Mouse (Mus musculus) hindbrain, embryonic 16.5 days (tissue): ENCODE measurements around the gene Lamtor2. TPM values are rescaled to one million over a fixed set of nuclear protein-coding genes. Genes with fewer than 3 reads are reported as not detected.

Experiments
- ATAC-seq: fragments of 200-750 bp; cut with Nextera tagmentation; 2 replicates; pipeline ENCODE4 v1.8.0; 2017; ENCODE audit warnings: moderate TSS enrichment, moderate library complexity
- H3K27ac ChIP-seq: fragments of 300-500 bp; sonication (generic); 2 replicates; pipeline ENCODE4 v1.5.1; 2014; ENCODE audit warnings: low read depth, mild to moderate bottlenecking, control low read depth, low read length, moderate library complexity
- H3K27me3 ChIP-seq: fragments of 300-500 bp; sonication (generic); replicated peaks from 2 replicates; pipeline ENCODE4 v1.6.1; 2014; ENCODE audit warnings: low read length; ENCODE audit not compliant: control insufficient read depth, insufficient read depth
- H3K36me3 ChIP-seq: fragments of 300-500 bp; sonication (generic); 2 replicates; pipeline ENCODE4 v1.6.1; 2014; ENCODE audit warnings: mild to moderate bottlenecking, low read length, moderate library complexity, mixed read lengths; ENCODE audit not compliant: control insufficient read depth, insufficient read depth
- H3K4me1 ChIP-seq: fragments of 300-500 bp; sonication (generic); 2 replicates; pipeline ENCODE4 v1.6.1; 2014; ENCODE audit warnings: low read depth, low read length; ENCODE audit not compliant: control insufficient read depth, insufficient read depth
- H3K4me2 ChIP-seq: fragments of 300-500 bp; sonication (generic); 2 replicates; pipeline ENCODE4 v1.6.1; 2014; ENCODE audit warnings: mild to moderate bottlenecking, low read length, control low read depth, moderate library complexity
- H3K4me3 ChIP-seq: fragments of 300-500 bp; sonication (generic); 2 replicates; pipeline ENCODE4 v1.5.1; 2014; ENCODE audit warnings: mild to moderate bottlenecking, low read length, control low read depth, moderate library complexity
- H3K9ac ChIP-seq: fragments of 300-500 bp; sonication (generic); 2 replicates; pipeline ENCODE4 v1.6.1; 2014; ENCODE audit warnings: low read depth, mild to moderate bottlenecking, control low read depth, low read length, moderate library complexity
- H3K9me3 ChIP-seq: fragments of 300-500 bp; sonication (generic); 2 replicates; pipeline ENCODE4 v1.6.1; 2014; ENCODE audit warnings: mild to moderate bottlenecking, low read length, moderate library complexity; ENCODE audit not compliant: control insufficient read depth
- WGBS: fragments of 180-500 bp; shearing (Covaris S2); extraction: QIAGEN DNeasy Blood & Tissue Kit; methylation state at CpG from one replicate; pipeline ENCODE4 v1.1.7; 2014; 5-methylcytosine and 5-hydroxymethylcytosine counted together
- polyA plus RNA-seq: library from polyadenylated mRNA; unstranded; fragments of >200 nt; fragmentation: Nextera tagmentation; extraction: Ambion mirVana; gene quantifications from 2 replicates; pipeline ENCODE4 v1.2.1, GENCODE M21; 2015

Gene Lamtor2
- polyA plus RNA-seq, 1 experiment from 2014 or later: 218 TPM

DNA sequence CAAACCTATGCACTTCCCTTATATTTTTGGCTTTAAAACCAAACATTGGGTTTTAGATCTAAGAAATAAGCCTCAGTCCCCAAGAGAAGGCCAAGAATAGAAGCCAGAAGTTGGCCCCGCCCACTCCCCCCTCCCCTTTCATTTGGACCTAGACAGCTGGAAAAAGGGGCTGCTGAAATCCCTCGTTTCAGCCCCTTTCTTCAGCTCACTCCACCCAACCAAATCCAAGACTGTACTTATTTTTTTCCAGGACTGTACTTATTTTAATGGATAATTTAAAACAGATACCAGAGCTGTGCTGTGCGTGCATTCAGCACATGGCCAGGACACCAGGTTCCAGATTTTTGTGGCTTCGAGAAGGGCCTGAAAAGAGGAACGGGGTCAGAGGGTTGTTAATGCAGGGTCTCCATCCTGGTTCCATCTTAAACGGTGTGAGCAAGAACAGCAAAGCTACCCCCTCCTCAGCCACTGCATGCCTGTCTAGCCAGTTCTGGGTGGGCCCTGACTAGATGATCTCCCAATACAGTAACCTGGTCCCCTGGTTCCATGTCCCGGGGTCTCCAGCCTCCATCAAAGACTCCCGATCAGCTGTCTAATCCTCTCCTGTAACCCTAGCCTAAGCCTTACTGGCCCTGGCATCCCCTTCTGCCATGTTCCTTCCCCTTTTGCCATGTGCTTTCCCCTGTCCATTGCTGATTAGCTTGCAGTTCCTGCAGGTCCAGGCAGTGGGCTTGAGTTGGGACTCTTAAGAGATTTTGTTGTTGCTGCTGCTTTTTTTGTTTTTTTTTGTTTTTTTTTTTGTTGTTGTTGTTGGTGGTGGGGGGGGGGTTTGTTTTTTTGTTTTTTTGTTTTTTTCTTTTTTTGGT, 48.8 kb downstream of the Lamtor2 start:
- WGBS: 46% methylated on average over 8 of the region's 8 CpGs
- H3K36me3 ChIP-seq: no peaks in the 10 kb centered on the region
- H3K4me2 ChIP-seq: no peak overlapping the region
- no peak for ATAC-seq
- H3K9me3 ChIP-seq: no peaks in the 10 kb centered on the region
- no peak overlapping the region for H3K4me3 ChIP-seq
- no peak overlapping the region; the same call in 1 of the 2 replicates for H3K27ac ChIP-seq
- H3K27me3 ChIP-seq: no peaks in the 10 kb centered on the region
- peaks cover 19% of the 10 kb centered on the region for H3K4me1 ChIP-seq
- H3K9ac ChIP-seq: no peak overlapping the region

DNA sequence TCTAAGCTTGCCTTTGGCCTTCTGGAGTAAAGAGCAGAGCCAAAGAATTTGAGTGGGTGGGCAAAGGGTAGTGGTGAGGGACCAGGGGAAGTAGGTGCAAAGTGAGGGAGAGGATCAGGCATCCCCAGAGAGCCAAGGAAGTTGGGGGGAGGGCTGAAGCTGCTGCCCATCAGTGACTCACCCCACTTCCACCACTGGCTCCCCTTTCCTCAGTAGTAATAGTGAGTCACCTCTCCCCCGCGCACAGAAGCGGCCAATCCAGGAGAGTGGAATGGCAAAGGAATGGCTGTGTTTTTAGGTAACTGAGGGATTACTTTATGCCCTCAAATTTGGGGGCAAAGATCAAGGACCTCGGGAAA, 49.4 kb downstream of the Lamtor2 start:
- H3K9me3 ChIP-seq: no peaks in the 10 kb centered on the region
- WGBS: 36% methylated on average over 4 of the region's 4 CpGs
- H3K4me2 ChIP-seq: peak overlapping the region; percentile 93
- peak overlapping the region; percentile 87 for H3K4me3 ChIP-seq
- peak overlapping the region; percentile 90 for H3K9ac ChIP-seq
- ATAC-seq: peak; percentile 25; the same call in 1 of the 2 replicates
- peak overlapping the region; percentile 81 for H3K27ac ChIP-seq
- no peaks in the 10 kb centered on the region for H3K27me3 ChIP-seq
- no peaks in the 10 kb centered on the region for H3K36me3 ChIP-seq
- H3K4me1 ChIP-seq: peaks cover 19% of the 10 kb centered on the region

- Histone ChIP-seq H3K27me3 (no peaks in the 10 kb centered on the region), H3K9me3 (no peaks in the 10 kb centered on the region), H3K4me2 (peak overlapping the region; percentile 93), H3K27ac (peak overlapping the region; percentile 81), H3K36me3 (no peaks in the 10 kb centered on the region), H3K4me3 (peak overlapping the region; percentile 87), H3K4me1 (peaks cover 19% of the 10 kb centered on the region), H3K9ac (peak overlapping the region; percentile 90)
- ATAC-seq: peak; percentile 93
- WGBS: under 1% methylated on average over 54 of the region's 55 CpGs
Measured at GRCm38 (mm10) chr3:88502641-88503504, 50.0 kb downstream of the Lamtor2 start.

DNA sequence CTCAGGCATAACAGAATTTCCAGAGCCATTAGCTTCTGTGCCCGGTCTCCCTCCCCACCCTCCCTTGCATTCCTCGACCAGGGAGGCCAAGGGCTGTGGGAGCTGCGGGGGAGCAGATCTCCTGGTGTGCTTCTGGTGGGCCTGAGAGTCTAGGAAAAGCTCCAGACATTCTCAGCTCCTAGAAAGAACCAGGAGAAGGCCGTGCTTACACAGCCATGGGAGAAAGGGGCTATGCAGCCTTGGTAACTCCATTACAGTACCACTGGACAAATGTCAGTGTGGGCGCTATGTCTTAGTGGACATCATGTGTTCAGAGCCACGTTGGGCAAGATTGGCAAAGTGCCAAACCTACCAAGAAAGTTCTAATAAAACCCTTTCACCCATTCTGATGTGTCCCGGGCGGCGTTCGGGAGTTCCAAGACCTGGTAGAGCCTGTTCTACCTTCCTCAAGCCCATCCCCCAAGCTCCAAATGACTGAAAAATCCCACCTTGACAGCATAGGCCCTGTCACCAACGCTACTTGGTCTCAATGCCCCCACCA, 50.8 kb downstream of the Lamtor2 start:
- peak overlapping the region; percentile 87 for H3K4me3 ChIP-seq
- H3K36me3 ChIP-seq: no peaks in the 10 kb centered on the region
- no peaks in the 10 kb centered on the region for H3K9me3 ChIP-seq
- peaks cover 19% of the 10 kb centered on the region for H3K4me1 ChIP-seq
- H3K4me2 ChIP-seq: peak overlapping the region; percentile 93
- WGBS: 17% methylated on average over 11 of the region's 11 CpGs
- H3K9ac ChIP-seq: peak overlapping the region; percentile 90
- no peak overlapping the region for H3K27ac ChIP-seq
- H3K27me3 ChIP-seq: no peaks in the 10 kb centered on the region
- ATAC-seq: peak; percentile 2; the same call in 1 of the 2 replicates

DNA sequence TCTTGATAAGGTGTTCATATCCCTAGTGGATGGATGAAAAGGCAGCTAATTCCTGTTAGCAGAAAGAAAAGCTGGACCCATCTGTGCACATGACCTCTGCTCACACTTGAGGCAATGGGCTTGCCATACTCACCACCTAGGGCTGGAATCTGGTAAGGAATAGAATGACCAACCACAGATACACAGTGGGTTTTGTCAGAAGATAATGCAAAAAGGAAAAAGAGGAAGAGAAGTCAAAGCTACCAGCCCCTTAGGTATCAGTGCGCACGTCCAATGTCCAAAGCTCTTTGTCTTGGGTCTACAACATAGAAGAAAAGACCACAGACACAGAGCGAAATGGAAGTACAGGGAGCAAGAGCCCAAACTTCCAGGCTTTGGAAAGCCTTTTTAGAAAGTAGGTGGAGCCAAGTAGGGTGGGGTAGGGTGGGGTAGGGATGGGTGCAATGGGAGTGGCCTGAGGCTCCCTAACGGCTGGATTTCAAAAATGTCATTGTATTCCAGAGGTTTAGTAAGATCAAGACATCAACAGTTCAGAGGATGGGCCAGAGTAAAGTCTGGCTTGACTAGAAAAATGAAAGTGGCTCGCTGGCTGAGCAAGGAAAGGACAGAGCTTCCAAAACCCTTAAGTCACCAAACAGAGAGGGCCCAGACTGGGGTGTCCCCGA, 51.4 kb downstream of the Lamtor2 start:
- peaks cover 19% of the 10 kb centered on the region for H3K4me1 ChIP-seq
- no peak overlapping the region for H3K27ac ChIP-seq
- peak overlapping the region; percentile 93 for H3K4me2 ChIP-seq
- H3K9me3 ChIP-seq: no peaks in the 10 kb centered on the region
- H3K36me3 ChIP-seq: no peaks in the 10 kb centered on the region
- peak overlapping the region; percentile 87 for H3K4me3 ChIP-seq
- peak overlapping the region; percentile 90; the same call in 1 of the 2 replicates for H3K9ac ChIP-seq
- no peak for ATAC-seq
- H3K27me3 ChIP-seq: no peaks in the 10 kb centered on the region
- WGBS: 55% methylated on average over 6 of the region's 6 CpGs

GRCm38 (mm10) chr3:88500655-88501365, 52.1 kb downstream of the Lamtor2 start:
- Histone ChIP-seq H3K9me3 (no peaks in the 10 kb centered on the region), H3K9ac (no peak overlapping the region), H3K27me3 (no peaks in the 10 kb centered on the region), H3K36me3 (no peaks in the 10 kb centered on the region), H3K4me1 (peaks cover 19% of the 10 kb centered on the region), H3K27ac (no peak overlapping the region), H3K4me3 (no peak overlapping the region), H3K4me2 (peak overlapping the region; percentile 93)
- no peak for ATAC-seq
- 49% methylated on average over 4 of the region's 4 CpGs for WGBS

DNA sequence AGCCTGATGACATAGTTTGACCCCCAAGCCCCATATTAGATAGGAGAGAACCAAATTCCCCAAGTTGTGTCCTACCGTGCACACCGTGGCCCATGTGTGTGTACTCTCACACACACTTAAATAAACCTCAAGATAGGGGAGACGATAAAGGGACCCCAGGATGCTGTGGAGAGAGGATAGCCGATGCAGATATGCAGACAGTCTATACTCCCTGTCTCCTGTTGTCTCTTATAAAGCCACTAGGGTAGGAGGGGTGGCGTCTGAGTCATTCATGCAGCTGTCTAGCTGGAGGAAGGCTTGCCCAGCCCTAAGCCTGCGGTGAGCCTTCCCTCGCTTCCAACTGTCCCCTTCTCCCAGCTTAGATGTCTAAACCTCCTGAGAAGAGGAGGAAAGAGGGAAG, 52.8 kb downstream of the Lamtor2 start:
- Histone ChIP-seq H3K4me1 (peaks cover 21% of the 10 kb centered on the region), H3K27me3 (no peaks in the 10 kb centered on the region), H3K27ac (no peak overlapping the region), H3K4me2 (no peak overlapping the region), H3K4me3 (no peak overlapping the region), H3K36me3 (no peaks in the 10 kb centered on the region), H3K9ac (no peak overlapping the region), H3K9me3 (no peaks in the 10 kb centered on the region)
- 85% methylated on average over 7 of the region's 7 CpGs for WGBS
- no peak for ATAC-seq
